Mouse (Mus musculus) left cerebral cortex, postnatal 10 days (tissue): Measurements from ENCODE around the gene Rnasek. TPM values are rescaled to one million over a fixed set of nuclear protein-coding genes. Genes with fewer than 3 reads are reported as not detected.

Experiments used
- DNase-seq, 2 experiments: peaks; one replicate each; pipeline ENCODE4 v3.0.0; 2021 to 2022; ENCODE audit warnings: low spot score in 2 of 2, mixed read lengths in 1 of 2; ENCODE audit errors: extremely low spot score in 1 of 2
- intact Hi-C: fragments of 180-260 bp; cut with DNase I; formaldehyde crosslinking; loops from one replicate; pipeline ENCODE4 v1.15.1; 2025
- total RNA-seq, 2 experiments: library from RNA; stranded (reverse); gene quantifications; 2 replicates each; pipeline ENCODE4 v1.2.3; 2021

The Rnasek gene
- total RNA-seq, 2 experiments from 2014 or later, result 279 to 285 TPM

DNA sequence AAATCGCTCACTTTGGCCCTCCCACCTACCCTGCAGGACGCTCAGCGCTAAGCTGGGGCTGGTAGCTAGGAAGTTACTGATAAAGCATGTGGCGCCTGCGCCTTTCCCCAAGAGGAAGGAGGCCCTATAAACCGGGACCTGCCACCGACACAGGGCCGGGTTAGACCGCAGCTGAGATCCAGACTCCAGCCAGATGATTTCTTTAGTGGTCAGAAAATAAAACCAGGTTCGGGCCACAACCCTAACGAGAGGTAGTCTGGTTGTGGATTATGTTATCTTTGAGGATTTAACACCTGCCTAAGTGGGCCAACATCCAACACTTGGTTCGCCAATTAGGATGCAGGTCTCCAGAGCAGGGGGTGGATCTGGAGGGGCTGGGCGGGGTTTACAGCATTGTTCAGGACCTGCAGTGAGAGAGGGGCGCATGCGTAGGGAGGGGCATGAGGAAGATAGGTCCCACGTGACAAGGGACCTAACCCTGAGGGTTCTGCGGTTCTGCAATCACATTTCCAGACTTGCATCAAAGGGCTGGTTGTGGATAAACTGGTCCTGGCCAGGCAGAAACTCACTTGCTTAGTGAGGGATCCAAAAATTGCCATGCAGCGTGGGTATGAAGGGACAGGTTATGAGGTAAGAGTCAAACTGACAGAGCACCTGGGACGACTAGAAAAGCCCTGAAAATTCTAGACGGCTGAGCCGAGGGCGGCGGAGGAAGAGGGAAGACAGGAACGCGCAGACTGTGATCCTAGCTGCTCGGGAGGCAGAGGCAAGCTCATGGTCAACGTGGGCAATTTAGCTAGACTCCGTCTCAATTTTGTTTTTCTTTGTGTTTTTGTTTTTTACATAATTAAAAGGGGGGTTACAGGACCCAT, 18.7 kb downstream of the Rnasek start, which contains the start of gene Slc16a13:
Gene Slc16a13 (minus strand): TSS at position 334 of the 872 bp plus-strand sequence.
- DNase-seq, result peak; percentile 95 to 98
- intact Hi-C loops, result no loop called here

DNA sequence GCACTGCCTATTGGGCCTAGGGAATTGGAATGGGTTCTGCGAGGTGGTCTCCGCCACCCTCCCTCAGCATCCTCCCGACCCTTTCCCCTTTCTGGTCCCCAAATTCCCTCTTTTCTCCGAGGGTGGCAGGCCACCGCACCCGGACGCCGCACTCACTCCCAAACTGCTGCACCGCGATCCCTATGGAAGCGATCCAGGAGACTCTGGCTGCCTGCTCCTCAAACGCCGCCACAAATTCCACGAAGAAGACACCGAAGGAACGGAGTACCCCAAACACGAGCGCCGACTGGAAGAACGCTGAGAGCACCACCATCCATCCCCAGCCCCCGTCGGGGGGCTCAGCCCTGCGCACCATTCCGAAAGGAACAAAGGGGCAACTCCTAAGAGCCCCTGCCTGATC, 19.3 kb downstream of the Rnasek start:
- DNase-seq, result peak in 1 of 2 experiments; percentile 63
- intact Hi-C loops, result no loop called here

- intact Hi-C loops, result loop anchor here (10.0 kb wide), 1 partner anchor 285 kb away; the partner anchor contains the start of gene Ybx2
Measured at GRCm38 (mm10) chr11:70219873-70220272, 19.8 kb downstream of the Rnasek start.

DNA sequence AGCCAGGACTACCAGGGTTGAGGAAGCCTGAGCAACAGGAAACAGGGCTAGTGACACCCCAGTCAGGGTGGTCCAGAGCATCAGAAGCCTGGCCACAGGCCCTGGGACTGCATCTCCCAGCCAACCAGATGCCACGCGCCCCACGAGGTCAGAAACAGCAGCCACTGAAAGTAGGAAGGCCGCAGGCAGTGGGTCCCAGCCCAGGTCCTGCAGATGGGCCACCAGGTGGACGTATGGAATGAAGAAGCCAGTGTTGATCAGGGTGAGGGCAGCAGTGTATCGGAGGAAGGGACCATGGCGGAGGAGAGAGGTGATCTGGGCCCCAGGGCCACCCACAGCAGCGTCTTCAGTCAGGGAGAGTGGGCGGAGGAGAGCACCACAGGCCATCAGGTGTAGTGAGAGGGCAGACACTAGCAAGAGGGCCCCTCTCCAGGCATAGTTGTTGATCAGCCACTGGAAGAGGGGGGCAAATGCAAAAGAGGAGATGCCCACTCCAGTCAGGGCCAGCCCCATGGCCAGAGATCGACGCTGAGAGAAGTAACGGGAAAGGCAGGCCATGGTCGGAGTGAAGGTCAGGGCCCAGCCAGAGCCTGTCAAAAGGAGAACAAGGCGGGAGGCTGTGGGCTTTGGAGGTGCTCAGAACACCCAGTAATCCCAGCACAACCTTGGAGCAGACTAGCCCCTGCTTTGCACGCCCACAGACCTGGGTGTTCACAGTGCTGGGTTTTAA, 20.7 kb downstream of the Rnasek start:
- no peak for DNase-seq
- intact Hi-C loops, result loop anchor here (10.0 kb wide), 1 partner anchor 284 kb away; the partner anchor contains the start of gene Ybx2

More at GRCm38 (mm10) chr11:70219873-70220272, 19.8 kb downstream of the Rnasek start:
- DNase-seq, result no peak

- no peak for DNase-seq
- intact Hi-C loops, result loop anchor here (10.0 kb wide), 1 partner anchor 283 kb away; the partner anchor contains the start of gene Ybx2
Measured at GRCm38 (mm10) chr11:70218039-70218438, 21.6 kb downstream of the Rnasek start.

DNA sequence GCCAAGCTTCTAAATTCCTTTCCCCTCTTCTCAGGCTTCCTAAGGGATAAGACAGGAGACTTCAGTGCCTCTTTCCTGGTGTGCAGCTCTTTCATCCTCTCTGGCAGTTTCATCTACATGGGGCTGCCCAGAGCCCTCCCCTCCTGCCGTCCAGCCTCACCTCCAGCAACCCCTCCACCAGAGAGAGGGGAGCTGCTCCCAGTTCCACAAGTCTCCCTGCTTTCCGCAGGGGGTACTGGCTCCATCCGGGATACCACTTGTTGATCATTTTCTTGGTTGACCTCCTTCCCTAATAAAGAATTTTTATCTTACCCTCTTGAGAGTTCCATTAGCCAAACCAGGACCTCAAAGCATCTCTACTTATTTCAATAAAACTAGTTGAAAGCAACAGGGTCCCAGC, 23.5 kb downstream of the Rnasek start:
- DNase-seq, result no peak
- intact Hi-C loops, result loop anchor here (10.0 kb wide), 1 partner anchor 281 kb away; the partner anchor contains the start of gene Ybx2

DNA sequence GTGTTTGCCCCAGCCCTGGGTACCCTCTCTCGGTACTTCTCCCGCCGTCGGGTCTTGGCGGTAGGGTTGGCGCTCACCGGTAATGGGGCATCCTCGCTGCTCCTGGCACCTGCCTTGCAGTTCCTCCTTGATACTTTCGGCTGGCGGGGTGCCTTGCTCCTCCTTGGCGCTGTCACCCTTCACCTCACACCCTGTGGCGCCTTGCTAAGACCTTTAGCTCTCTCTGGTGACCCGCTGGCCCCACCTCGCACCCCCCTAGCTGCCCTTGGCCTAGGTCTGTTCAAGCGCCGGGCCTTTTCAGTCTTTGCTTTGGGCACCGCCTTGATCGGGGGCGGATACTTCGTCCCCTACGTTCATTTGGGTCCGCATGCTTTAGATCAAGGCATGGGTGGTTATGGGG, 24.3 kb downstream of the Rnasek start:
- peak in 1 of 2 experiments; percentile 50 for DNase-seq
- intact Hi-C loops, result loop anchor here (10.0 kb wide), 1 partner anchor 280 kb away; the partner anchor contains the start of gene Ybx2

- DNase-seq, result peak in 1 of 2 experiments; percentile 54
- intact Hi-C loops, result loop anchor here (10.0 kb wide), 1 partner anchor 280 kb away; the partner anchor contains the start of gene Ybx2
Measured at GRCm38 (mm10) chr11:70214856-70215209, 24.8 kb downstream of the Rnasek start.

DNA sequence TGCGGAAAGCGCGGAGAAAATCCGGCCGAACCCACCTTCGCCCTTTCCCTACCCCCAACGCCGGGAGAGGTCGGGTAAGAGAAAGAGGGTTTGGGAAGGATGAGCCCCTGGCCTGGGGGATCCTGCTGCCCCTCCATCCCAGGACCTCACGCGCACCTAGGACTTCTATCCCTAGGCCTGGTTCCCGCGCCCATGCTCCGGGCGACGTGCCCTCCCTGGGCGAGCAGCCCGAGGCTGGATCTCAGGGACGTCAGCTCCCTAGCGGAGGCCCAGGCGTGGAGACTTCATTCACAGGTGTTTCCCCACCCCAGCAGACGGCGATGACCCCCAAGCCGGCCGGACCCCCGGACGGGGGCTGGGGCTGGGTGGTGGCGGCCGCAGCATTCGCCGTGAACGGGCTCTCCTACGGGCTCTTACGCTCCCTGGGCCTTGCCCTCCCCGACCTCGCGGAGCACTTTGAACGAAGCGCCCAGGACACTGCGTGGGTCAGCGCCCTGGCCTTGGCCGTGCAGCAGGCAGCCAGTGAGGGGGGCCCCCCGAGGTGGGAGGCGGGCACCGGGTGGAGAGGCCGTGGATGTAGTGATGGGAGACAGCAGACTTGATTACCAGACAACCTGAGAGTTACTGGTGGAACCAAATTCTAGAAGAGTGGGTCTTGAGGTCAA, 25.3 kb downstream of the Rnasek start:
- intact Hi-C loops, result loop anchor here (10.0 kb wide), 1 partner anchor 280 kb away; the partner anchor contains the start of gene Ybx2
- peak in 1 of 2 experiments; percentile 66 for DNase-seq

GRCm38 (mm10) chr11:70213736-70214135, 25.9 kb downstream of the Rnasek start:
- peak in 1 of 2 experiments; percentile 74 for DNase-seq

GRCm38 (mm10) chr11:70212896-70213295, 26.7 kb downstream of the Rnasek start:
- intact Hi-C loops, result loop anchor here (2.0 to 10.0 kb wide), 3 partner anchors 138 to 278 kb away; partner anchors contain the start of genes Asgr1 and Ybx2
- DNase-seq, result peak in 1 of 2 experiments; percentile 69

More at GRCm38 (mm10) chr11:70213736-70214135, 25.9 kb downstream of the Rnasek start:
- intact Hi-C loops, result loop anchor here (2.0 to 10.0 kb wide), 3 partner anchors 139 to 279 kb away; partner anchors contain the start of genes Asgr1 and Ybx2

DNA sequence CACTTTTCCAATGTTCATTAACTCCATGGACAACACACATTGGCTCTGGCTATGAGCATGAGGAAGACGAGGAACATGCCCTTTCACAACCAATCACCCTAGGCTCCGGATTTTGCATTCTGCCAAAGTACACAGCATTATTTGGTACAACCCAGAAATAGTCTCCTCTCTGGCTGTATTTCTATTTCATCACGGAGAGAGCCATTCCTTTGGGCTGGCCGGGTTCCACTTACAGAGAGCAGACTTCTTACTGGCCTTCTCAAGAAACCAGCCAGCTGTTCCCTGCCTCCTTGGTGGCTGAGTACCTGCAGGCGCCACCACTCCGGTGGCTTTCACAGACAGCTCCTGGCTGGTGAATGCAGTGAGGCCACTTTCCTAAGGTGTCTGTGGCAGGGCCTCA, 27.2 kb downstream of the Rnasek start, which contains the start of gene Slc16a11:
Gene Slc16a11 (plus strand): TSS at position 330 of the 400 bp plus-strand sequence.
- DNase-seq, result no peak

GRCm38 (mm10) chr11:70211972-70212371, 27.7 kb downstream of the Rnasek start:
- DNase-seq, result no peak
- intact Hi-C loops, result loop anchor here (2.0 to 10.0 kb wide), 3 partner anchors 137 to 277 kb away; partner anchors contain the start of genes Asgr1 and Ybx2

More for the DNA sequence above, 27.2 kb downstream of the Rnasek start, which contains the start of gene Slc16a11:
- intact Hi-C loops, result loop anchor here (2.0 to 10.0 kb wide), 3 partner anchors 138 to 278 kb away; partner anchors contain the start of genes Asgr1 and Ybx2

DNA sequence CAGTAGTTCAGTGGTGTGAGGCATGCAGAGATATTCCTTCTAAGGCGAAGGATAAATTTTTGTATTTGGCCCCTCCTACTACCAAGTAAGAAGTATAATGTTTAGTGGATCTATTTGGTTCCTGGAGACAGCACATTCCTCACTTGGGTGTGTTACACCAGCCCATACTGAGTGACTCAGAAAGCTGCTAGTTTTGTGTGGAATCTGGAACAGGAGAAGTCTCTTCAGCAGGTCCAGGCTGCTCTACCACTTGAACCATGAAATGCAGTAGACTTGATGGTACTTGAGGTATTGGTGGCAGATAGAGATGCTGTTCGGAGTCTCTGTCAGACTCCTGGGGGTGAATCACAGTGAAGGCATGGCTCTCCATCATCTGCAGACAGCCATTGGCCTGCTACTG, 29.0 kb downstream of the Rnasek start:
- DNase-seq, result no peak
- intact Hi-C loops, result loop anchor here (10.0 kb wide), 1 partner anchor 276 kb away; the partner anchor contains the start of gene Ybx2

GRCm38 (mm10) chr11:70208778-70209388, 30.8 kb downstream of the Rnasek start:
- DNase-seq, result no peak
- intact Hi-C loops, result no loop called here

DNA sequence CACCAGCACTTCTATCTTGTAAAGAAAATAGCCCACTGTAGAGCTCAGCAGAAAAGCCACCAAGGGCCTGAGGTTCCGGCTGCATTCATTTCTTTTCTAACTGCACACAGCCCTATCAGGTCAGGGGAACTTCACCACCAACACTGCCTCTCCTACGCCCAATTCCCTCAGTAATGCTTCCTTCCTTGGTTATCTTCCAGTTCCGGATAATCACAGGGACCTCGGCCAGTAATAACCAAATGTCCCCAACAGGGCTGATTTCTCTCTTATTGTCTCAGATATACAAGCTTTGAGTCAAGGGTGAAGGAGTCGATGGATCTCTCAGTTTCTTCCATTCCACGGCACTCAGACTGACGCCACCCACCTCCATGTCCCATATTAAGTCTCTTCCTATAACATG, 32.4 kb downstream of the Rnasek start:
- DNase-seq, result no peak
- intact Hi-C loops, result no loop called here

GRCm38 (mm10) chr11:70206801-70207200, 32.8 kb downstream of the Rnasek start:
- DNase-seq, result no peak
- intact Hi-C loops, result no loop called here

- DNase-seq, result peak; percentile 77 to 88
- intact Hi-C loops, result no loop called here
Measured at GRCm38 (mm10) chr11:70201691-70202090, 38.0 kb downstream of the Rnasek start.
